Mouse (Mus musculus): ENCODE data around the gene Med12l. TPM values are rescaled to one million over a fixed set of nuclear protein-coding genes. Genes with fewer than 3 reads are reported as not detected.

Med12l gene
- total RNA-seq, 2 experiments from 2014 or later = 42.5 to 50.1 TPM

DNA sequence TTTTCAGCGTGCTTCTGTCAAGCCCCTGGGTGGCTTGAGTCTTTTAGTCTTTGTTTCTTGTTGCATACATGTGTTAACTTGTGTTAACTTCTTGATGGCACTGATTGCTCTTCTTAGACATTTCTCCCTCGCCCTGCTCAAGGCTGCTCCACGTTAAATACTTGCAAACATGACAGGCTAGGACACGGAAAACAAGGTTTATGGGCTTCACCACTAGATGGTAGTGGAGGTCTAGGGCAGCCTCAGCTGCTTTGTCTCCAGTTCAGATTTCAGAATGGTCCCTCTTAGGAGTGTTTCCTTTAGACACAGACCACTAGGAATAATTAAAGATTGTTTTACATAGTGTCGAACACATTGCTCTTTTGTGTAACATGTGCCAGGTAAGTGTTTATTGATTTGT lies 169.6 kb downstream of the Med12l start:
- peak in 1 of 2 experiments; percentile 39 for DNase-seq (ENCODE audit: extremely low spot score in 1 of 2, low spot score in 1 of 2)

GRCm38 (mm10) chr3:59176871-59177270 lies 171.2 kb downstream of the Med12l start:
- no peak for DNase-seq (ENCODE audit: extremely low spot score in 1 of 2, low spot score in 1 of 2)

GRCm38 (mm10) chr3:59181134-59181533 lies 175.5 kb downstream of the Med12l start:
- DNase-seq (ENCODE audit: extremely low spot score in 1 of 2, low spot score in 1 of 2) = no peak

DNA sequence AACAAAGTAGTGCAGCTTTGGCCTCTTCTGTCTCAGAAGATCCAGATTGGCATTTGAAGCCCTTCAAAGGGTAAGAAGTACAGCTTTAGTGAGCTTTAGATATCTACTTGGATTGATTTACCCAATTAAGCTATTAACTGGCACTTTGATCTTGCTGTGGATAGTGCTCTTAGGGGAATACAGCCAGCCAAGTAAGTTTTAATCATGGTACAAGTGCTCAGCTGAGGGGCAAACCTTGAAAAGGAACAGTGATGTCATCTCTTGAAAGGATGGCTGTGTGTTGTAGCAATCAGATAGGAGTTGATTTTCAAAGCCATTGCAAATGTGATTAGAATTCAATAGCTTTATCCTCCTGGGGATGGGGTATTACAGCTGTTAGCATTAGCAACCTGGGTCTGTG lies 176.5 kb downstream of the Med12l start:
- no peak for DNase-seq (ENCODE audit: extremely low spot score in 1 of 2, low spot score in 1 of 2)

- DNase-seq (ENCODE audit: extremely low spot score in 1 of 2, low spot score in 1 of 2) = no peak
Measured at GRCm38 (mm10) chr3:59185662-59186061, 180.0 kb downstream of the Med12l start.

DNA sequence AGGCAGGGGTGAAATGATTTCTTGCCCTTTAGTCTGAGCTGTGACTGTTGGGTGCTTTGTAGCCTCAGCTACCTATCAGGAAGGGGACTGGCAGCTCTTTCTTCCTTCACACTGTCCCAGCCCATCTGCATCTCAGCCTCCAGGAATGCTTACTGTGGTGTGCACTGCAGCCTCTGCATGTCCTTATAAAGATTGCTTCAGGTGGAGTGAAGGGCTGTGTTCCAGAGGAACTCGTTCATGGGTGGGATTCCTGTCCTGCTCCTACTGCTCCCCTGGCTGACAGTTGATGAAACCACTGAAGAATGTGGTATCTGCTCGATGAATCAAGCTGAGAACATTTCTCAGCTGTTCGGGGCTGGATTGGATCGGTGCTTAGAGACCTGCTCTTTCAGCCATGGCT lies 181.7 kb downstream of the Med12l start:
- DNase-seq (ENCODE audit: extremely low spot score in 1 of 2, low spot score in 1 of 2) = no peak

- no peak for DNase-seq (ENCODE audit: extremely low spot score in 1 of 2, low spot score in 1 of 2)
Measured at GRCm38 (mm10) chr3:59191674-59192073, 186.0 kb downstream of the Med12l start.

GRCm38 (mm10) chr3:59194099-59194498 lies 188.5 kb downstream of the Med12l start:
- no peak for DNase-seq (ENCODE audit: extremely low spot score in 1 of 2, low spot score in 1 of 2)

- no peak for DNase-seq (ENCODE audit: extremely low spot score in 1 of 2, low spot score in 1 of 2)
Measured at GRCm38 (mm10) chr3:59194938-59195337, 189.3 kb downstream of the Med12l start, which contains the start of gene Gpr87. Gene Gpr87 (minus strand): TSS chr3:59195104.

GRCm38 (mm10) chr3:59197329-59197948 lies 191.8 kb downstream of the Med12l start:
- no peak for DNase-seq (ENCODE audit: extremely low spot score in 1 of 2, low spot score in 1 of 2)

GRCm38 (mm10) chr3:59203802-59204520 lies 198.3 kb downstream of the Med12l start:
- DNase-seq (ENCODE audit: extremely low spot score in 1 of 2, low spot score in 1 of 2) = no peak

- no peak for DNase-seq (ENCODE audit: extremely low spot score in 1 of 2, low spot score in 1 of 2)
Measured at GRCm38 (mm10) chr3:59204719-59205503, 199.3 kb downstream of the Med12l start.

GRCm38 (mm10) chr3:59205941-59206340 lies 200.3 kb downstream of the Med12l start:
- no peak for DNase-seq (ENCODE audit: extremely low spot score in 1 of 2, low spot score in 1 of 2)

DNA sequence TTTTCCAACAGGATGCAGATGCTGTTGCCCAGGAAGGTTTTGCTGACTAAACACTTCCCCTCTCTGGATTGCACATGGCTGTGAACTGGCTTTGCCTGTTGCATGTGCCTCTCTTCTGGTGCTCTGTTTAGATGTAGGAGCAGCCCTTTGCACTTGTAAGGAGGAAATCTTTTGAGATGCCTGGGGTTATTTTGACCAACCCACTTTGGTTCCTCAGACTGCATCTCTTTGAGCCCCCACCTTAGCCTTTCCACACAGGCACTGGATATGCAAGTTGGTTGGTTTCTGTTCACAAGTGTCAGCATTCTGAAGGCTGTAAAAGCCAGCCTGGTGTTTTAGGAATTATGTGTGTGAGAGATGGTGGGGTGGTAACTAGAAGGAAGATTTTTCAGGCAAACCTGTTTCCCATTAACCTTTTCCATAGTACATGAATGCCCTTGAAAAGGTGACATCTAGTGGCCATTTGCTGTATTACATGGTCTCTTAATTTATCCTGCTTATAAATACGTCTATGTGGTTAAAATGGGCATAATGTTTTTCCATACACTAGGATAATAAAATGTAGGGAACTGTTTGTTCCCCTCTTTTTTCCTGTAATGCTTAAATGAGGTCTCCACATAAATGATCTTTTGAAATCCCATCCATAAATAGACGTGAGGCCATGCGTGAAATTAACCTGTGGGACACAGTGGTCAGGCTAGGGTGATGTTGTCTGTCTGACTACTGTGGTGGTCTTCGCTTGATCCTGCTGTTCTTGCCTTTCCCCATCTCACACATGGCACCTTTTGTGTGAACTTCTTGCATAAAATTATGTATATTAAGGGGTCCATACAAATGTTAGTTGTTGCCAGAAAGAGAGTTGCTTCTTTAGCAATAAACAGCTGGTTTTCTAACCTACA lies 203.3 kb downstream of the Med12l start:
- no peak for DNase-seq (ENCODE audit: extremely low spot score in 1 of 2, low spot score in 1 of 2)

DNA sequence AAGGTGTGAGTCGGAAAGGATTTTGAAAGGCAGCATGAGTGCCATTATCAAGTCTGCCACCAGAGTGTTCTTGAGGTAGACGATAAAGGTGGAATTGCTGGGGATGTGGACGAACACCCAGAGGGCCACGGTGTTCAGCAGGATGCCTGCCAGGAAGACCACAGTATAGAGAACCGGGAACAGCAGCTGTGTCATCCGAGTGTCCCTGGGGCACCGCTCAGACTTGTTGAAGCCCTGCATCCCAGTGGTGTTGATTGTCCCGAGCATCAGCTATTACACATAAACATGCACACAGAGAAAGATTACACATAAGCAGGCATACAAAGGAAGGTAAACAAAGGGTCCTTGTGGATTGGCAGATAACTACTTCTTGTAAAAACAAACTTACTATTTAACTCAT lies 204.5 kb downstream of the Med12l start:
- DNase-seq (ENCODE audit: extremely low spot score in 1 of 2, low spot score in 1 of 2) = no peak

GRCm38 (mm10) chr3:59210727-59211126 lies 205.1 kb downstream of the Med12l start, which contains the start of gene P2ry13:
Gene P2ry13 (minus strand): TSS chr3:59210882.
- no peak for DNase-seq (ENCODE audit: extremely low spot score in 1 of 2, low spot score in 1 of 2)

- DNase-seq (ENCODE audit: extremely low spot score in 1 of 2, low spot score in 1 of 2) = no peak
Measured at GRCm38 (mm10) chr3:59211784-59212183, 206.2 kb downstream of the Med12l start.

GRCm38 (mm10) chr3:59212404-59212803 lies 206.8 kb downstream of the Med12l start:
- DNase-seq (ENCODE audit: extremely low spot score in 1 of 2, low spot score in 1 of 2) = no peak

GRCm38 (mm10) chr3:59217211-59217610 lies 211.6 kb downstream of the Med12l start:
- DNase-seq (ENCODE audit: extremely low spot score in 1 of 2, low spot score in 1 of 2) = no peak

DNA sequence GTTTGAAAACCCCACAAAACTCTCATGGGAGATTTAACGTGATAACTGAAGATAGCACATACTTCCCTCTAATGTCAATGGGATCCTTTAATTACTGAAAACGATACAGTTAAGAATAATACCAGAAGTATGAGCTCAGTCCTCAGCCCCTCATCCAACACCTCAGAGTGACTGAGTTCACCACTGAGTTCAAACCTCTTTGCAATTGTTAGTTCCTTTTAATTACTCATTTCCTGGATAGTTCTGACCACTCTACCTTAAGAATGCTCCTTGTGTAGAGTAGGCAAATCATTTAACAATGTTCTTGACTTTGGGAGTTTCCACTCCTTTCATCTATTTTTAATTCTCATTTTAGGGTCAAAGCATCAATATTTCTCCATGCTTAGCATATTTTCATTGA lies 213.7 kb downstream of the Med12l start:
- no peak for DNase-seq (ENCODE audit: extremely low spot score in 1 of 2, low spot score in 1 of 2)
